In the genomic region with DNA sequence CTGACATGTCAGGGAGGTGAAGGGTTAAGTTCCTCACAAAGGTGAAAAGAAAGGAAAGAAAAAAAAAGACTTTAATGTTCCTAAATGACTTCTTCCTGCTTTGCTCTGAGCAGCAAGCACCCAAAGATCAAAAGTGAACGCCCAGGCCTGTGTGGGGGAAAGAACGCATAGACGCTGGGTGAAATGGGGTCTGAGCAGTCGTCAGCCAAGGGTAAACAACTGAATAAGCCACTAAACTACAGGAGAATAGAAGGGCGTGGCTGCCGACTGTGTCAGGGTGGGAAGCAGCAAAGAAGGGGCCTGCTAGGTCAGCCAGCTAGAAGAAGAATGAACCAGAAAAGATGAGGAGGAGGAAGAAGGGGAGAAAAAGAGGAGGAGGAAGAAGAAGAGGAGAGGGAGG, we compare ENCODE assay signal across 24 mouse cellular contexts. TPM values are rescaled to one million over a fixed set of nuclear protein-coding genes. Genes with fewer than 3 reads are reported as not detected.
DNase-seq lines count a peak whose midpoint lies in the region; ATAC-seq lines count a peak whose summit lies in the region.
"Had no signal": no experiment of that assay in that cellular context is flagged by ENCODE, and none has a peak within 500 bp of the region (broad histone marks: within the 10 kb centered on the region; RNA-seq: fewer than 3 reads in every experiment).

No protein-coding gene starts in this region.

- H3K27me3 ChIP-seq in midbrain, embryonic 12.5 days: no peaks in the 10 kb centered on the region
- H3K27me3 ChIP-seq in midbrain, embryonic 11.5 days (ENCODE audit: control insufficient read depth, insufficient read depth, low read length): no peaks in the 10 kb centered on the region
- H3K27me3 ChIP-seq in limb, embryonic 10.5 days (ENCODE audit: low read depth, poor library complexity, severe bottlenecking): no peaks in the 10 kb centered on the region
- H3K27me3 ChIP-seq: embryonic facial prominence, embryonic 15.5 days; forebrain, embryonic 13.5 days had no signal

- no peak overlapping the region for H3K4me3 ChIP-seq in midbrain, embryonic 12.5 days
- H3K4me3 ChIP-seq in midbrain, embryonic 11.5 days (ENCODE audit: low read depth, low read length): no peak overlapping the region
- no peak overlapping the region for H3K4me3 ChIP-seq in limb, embryonic 10.5 days
- H3K4me3 ChIP-seq: embryonic facial prominence, embryonic 15.5 days; forebrain, embryonic 13.5 days; midbrain, embryonic 10.5 days had no signal

- H3K4me1 ChIP-seq in midbrain, embryonic 12.5 days: peaks cover 7% of the 10 kb centered on the region; the same call in 1 of the 2 replicates
- H3K4me1 ChIP-seq in midbrain, embryonic 11.5 days (ENCODE audit: control insufficient read depth, insufficient read depth, low read length): peaks cover 4% of the 10 kb centered on the region; the same call in 1 of the 2 replicates
- peaks cover 10% of the 10 kb centered on the region for H3K4me1 ChIP-seq in limb, embryonic 10.5 days
- H3K4me1 ChIP-seq: embryonic facial prominence, embryonic 15.5 days had no signal

- H3K36me3 ChIP-seq in midbrain, embryonic 12.5 days: no peaks in the 10 kb centered on the region
- no peaks in the 10 kb centered on the region for H3K36me3 ChIP-seq in midbrain, embryonic 11.5 days (ENCODE audit: control insufficient read depth, insufficient read depth, low read length)
- no peaks in the 10 kb centered on the region for H3K36me3 ChIP-seq in limb, embryonic 10.5 days
- H3K36me3 ChIP-seq: embryonic facial prominence, embryonic 15.5 days; midbrain, embryonic 10.5 days had no signal

- 8% methylated on average over 6 of the region's 6 CpGs for WGBS in midbrain, embryonic 12.5 days
- 12% methylated on average over 6 of the region's 6 CpGs for WGBS in midbrain, embryonic 11.5 days
- 14% methylated on average over 6 of the region's 6 CpGs for WGBS in limb, embryonic 10.5 days

- no peak overlapping the region for H3K27ac ChIP-seq in midbrain, embryonic 12.5 days (replicated peaks)
- H3K27ac ChIP-seq in midbrain, embryonic 11.5 days (ENCODE audit: low read depth, low read length): no peak overlapping the region
- no peak overlapping the region; the same call in 1 of the 2 replicates for H3K27ac ChIP-seq in limb, embryonic 10.5 days
- H3K27ac ChIP-seq: embryonic facial prominence, embryonic 15.5 days; forebrain, embryonic 13.5 days; midbrain, embryonic 10.5 days had no signal

- no peak overlapping the region for H3K4me2 ChIP-seq in midbrain, embryonic 12.5 days (replicated peaks)
- no peak overlapping the region for H3K4me2 ChIP-seq in midbrain, embryonic 11.5 days
- H3K4me2 ChIP-seq: embryonic facial prominence, embryonic 15.5 days; forebrain, embryonic 13.5 days; heart, embryonic 11.5 days had no signal

- no peaks in the 10 kb centered on the region for H3K9me3 ChIP-seq in midbrain, embryonic 12.5 days
- H3K9me3 ChIP-seq in midbrain, embryonic 11.5 days (ENCODE audit: control insufficient read depth, low read length): no peaks in the 10 kb centered on the region
- no peaks in the 10 kb centered on the region for H3K9me3 ChIP-seq in limb, embryonic 10.5 days (replicated peaks)
- H3K9me3 ChIP-seq: embryonic facial prominence, embryonic 15.5 days; forebrain, embryonic 13.5 days; midbrain, embryonic 10.5 days had no signal

- ATAC-seq in midbrain, embryonic 12.5 days (ENCODE audit: low FRiP score, low read depth): no peak
- no peak for ATAC-seq in midbrain, embryonic 11.5 days (ENCODE audit: low FRiP score)
- 0 out of 2 replicates have a peak, but pooled peaks have one; percentile 13 for ATAC-seq in megakaryocyte, adult 5-6 weeks (ENCODE audit: poor library complexity, severe bottlenecking)
- ATAC-seq: activated CD4-positive, CD25-positive, alpha-beta regulatory T cell, adult 4 months; forebrain, embryonic 13.5 days; hindbrain, embryonic 16.5 days; liver, postnatal 0 days had no signal

- peak overlapping the region; percentile 12; the same call in 1 of the 2 replicates for H3K9ac ChIP-seq in midbrain, embryonic 12.5 days (replicated peaks)
- H3K9ac ChIP-seq in midbrain, embryonic 11.5 days (ENCODE audit: low read length): no peak overlapping the region
- H3K9ac ChIP-seq: embryonic facial prominence, embryonic 15.5 days; forebrain, embryonic 13.5 days; liver, postnatal 0 days had no signal

- DNase-seq in midbrain, embryonic 11.5 days (ENCODE audit: low spot score, missing footprints): no peak
- DNase-seq in ES-CJ7 (ENCODE audit: low read depth, low spot score): peak; percentile 6
- peak; percentile 62 for DNase-seq in thymus, postnatal 25 days
- DNase-seq in layer of hippocampus, adult 11-12 months (ENCODE audit: low spot score): no peak
- no peak for DNase-seq in limb, embryonic 10.5 days (ENCODE audit: low spot score)
- no peak for DNase-seq in yolk sac, embryonic 10.5 days (ENCODE audit: low spot score)
- DNase-seq: adrenal gland, postnatal 36 days; cerebellum, adult 9-10 months; embryo, embryonic 11 days; heart, postnatal 14 days; kidney, adult 8-10 months; kidney, postnatal 36 days; liver; liver, postnatal 0 days; lung, postnatal 14 days; retina, postnatal 1 day had no signal

RNA-seq across cellular contexts. Expression of a gene that starts 26.9 kb away (rescaled TPM):
- polyA plus RNA-seq in midbrain, embryonic 12.5 days (2016; fragmentation: Nextera tagmentation; extraction: Ambion mirVana): 3.4 and 5.4 TPM in 2 replicates
- polyA plus RNA-seq in midbrain, embryonic 11.5 days (2014; fragmentation: Nextera tagmentation; extraction: Ambion mirVana): 1.1 and 1.4 TPM in 2 replicates
- 0.42 and 0.64 TPM in 2 replicates for total RNA-seq in megakaryocyte, adult 5-6 weeks (2015)
- total RNA-seq in megakaryocyte, adult 5-6 weeks (2017): 0.41 and 0.48 TPM in 2 replicates
- polyA plus RNA-seq in limb, embryonic 10.5 days (2016; fragmentation: Nextera tagmentation; extraction: Ambion mirVana): 0.13 and 0.16 TPM in 2 replicates

Comparison
In these comparisons a context has a peak if more than half of its experiments do, and no peak if none do; other contexts are left out.
1. DNase-seq: peak in ES-CJ7 (single experiment) and thymus, postnatal 25 days (single experiment); none in midbrain, embryonic 11.5 days (single experiment), layer of hippocampus, adult 11-12 months (single experiment), limb, embryonic 10.5 days (single experiment) and yolk sac, embryonic 10.5 days (single experiment).